Mouse (Mus musculus) embryonic facial prominence, embryonic 11.5 days (tissue): ENCODE measurements around the gene Fam107a. TPM values are rescaled to one million over a fixed set of nuclear protein-coding genes. Genes with fewer than 3 reads are reported as not detected.

Source experiments
- ATAC-seq: fragments of 200-750 bp; cut with Nextera tagmentation; replicated peaks from 2 replicates; pipeline ENCODE4 v1.8.0; 2017; ENCODE audit warnings: low read depth; ENCODE audit not compliant: insufficient number of reproducible peaks, low FRiP score, low TSS enrichment
- DNase-seq: peaks from one replicate; pipeline ENCODE4 v3.0.0-alpha.2; 2015; ENCODE audit warnings: low spot score
- H3K27ac ChIP-seq: fragments of 300-500 bp; sonication (generic); replicated peaks from 2 replicates; pipeline ENCODE4 v1.5.1; 2014; ENCODE audit warnings: mild to moderate bottlenecking, low read depth, low read length, control low read depth
- H3K27me3 ChIP-seq: fragments of 300-500 bp; sonication (generic); 2 replicates; pipeline ENCODE4 v1.6.1; 2014; ENCODE audit warnings: mild to moderate bottlenecking, low read length, moderate library complexity, mixed read lengths; ENCODE audit not compliant: control insufficient read depth, insufficient read depth
- H3K36me3 ChIP-seq: fragments of 300-500 bp; sonication (generic); replicated peaks from 2 replicates; pipeline ENCODE4 v1.6.1; 2014; ENCODE audit warnings: low read depth, mild to moderate bottlenecking, low read length, moderate library complexity, mixed read lengths; ENCODE audit not compliant: control insufficient read depth, insufficient read depth
- H3K4me1 ChIP-seq: fragments of 300-500 bp; sonication (generic); 2 replicates; pipeline ENCODE4 v1.6.1; 2014; ENCODE audit warnings: low read length, mixed read lengths; ENCODE audit not compliant: control insufficient read depth, insufficient read depth
- H3K4me2 ChIP-seq: fragments of 300-500 bp; sonication (generic); 2 replicates; pipeline ENCODE4 v1.6.1; 2014; ENCODE audit warnings: low read depth, mild to moderate bottlenecking, control low read depth, low read length, moderate library complexity
- H3K4me3 ChIP-seq: fragments of 300-500 bp; sonication (generic); 2 replicates; pipeline ENCODE4 v1.5.1; 2014; ENCODE audit warnings: low read depth, low read length, control low read depth
- H3K9ac ChIP-seq: fragments of 300-500 bp; sonication (generic); replicated peaks from 2 replicates; pipeline ENCODE4 v1.6.1; 2014; ENCODE audit warnings: mild to moderate bottlenecking, control low read depth, low read length
- H3K9me3 ChIP-seq: fragments of 300-500 bp; sonication (generic); replicated peaks from 2 replicates; pipeline ENCODE4 v1.6.1; 2016; ENCODE audit warnings: mild to moderate bottlenecking, low read length, inconsistent platforms, mixed read lengths; ENCODE audit not compliant: control insufficient read depth
- WGBS: fragments of 180-500 bp; shearing (Covaris S2); extraction: QIAGEN DNeasy Blood & Tissue Kit; methylation state at CpG from one replicate; pipeline ENCODE4 v1.1.7; 2014; 5-methylcytosine and 5-hydroxymethylcytosine counted together
- polyA plus RNA-seq: library from polyadenylated mRNA; unstranded; fragments of >200 nt; fragmentation: Nextera tagmentation; extraction: Ambion mirVana; gene quantifications from 2 replicates; pipeline ENCODE4 v1.2.1, GENCODE M21; 2014

Gene Fam107a
- polyA plus RNA-seq, 1 experiment from 2014 or later, result 0.39 TPM

GRCm38 (mm10) chr14:8259166-8259565 is 58.7 kb downstream of the Fam107a start, which contains the start of gene Acox2:
TSS of gene Acox2 (minus strand) at chr14:8259353.
- Histone ChIP-seq H3K36me3 (no peaks in the 10 kb centered on the region), H3K27ac (no peak within 1 kb of the TSS), H3K27me3 (no peaks in the 10 kb centered on the region), H3K4me3 (no peak within 1 kb of the TSS), H3K4me2 (no peak within 1 kb of the TSS), H3K9me3 (no peaks in the 10 kb centered on the region), H3K9ac (no peak within 1 kb of the TSS), H3K4me1 (no peaks in the 10 kb centered on the region)
- ATAC-seq, result no peak
- WGBS, result 85% methylated on average over 3 of the region's 3 CpGs
- no peak for DNase-seq

- Histone ChIP-seq H3K4me3 (no peak overlapping the region), H3K4me1 (no peaks in the 10 kb centered on the region), H3K36me3 (no peaks in the 10 kb centered on the region), H3K27ac (no peak overlapping the region), H3K27me3 (no peaks in the 10 kb centered on the region), H3K9me3 (no peaks in the 10 kb centered on the region), H3K4me2 (no peak overlapping the region), H3K9ac (no peak overlapping the region)
- 75% methylated on average over 3 of the region's 3 CpGs for WGBS
- no peak for DNase-seq
- ATAC-seq, result no peak
These were observed 59.1 kb downstream of the Fam107a start for GRCm38 (mm10) chr14:8258752-8259151.

GRCm38 (mm10) chr14:8258335-8258627 is 59.5 kb downstream of the Fam107a start:
- Histone ChIP-seq H3K27ac (no peak overlapping the region), H3K36me3 (no peaks in the 10 kb centered on the region), H3K4me2 (no peak overlapping the region), H3K9me3 (no peaks in the 10 kb centered on the region), H3K4me1 (no peaks in the 10 kb centered on the region), H3K27me3 (no peaks in the 10 kb centered on the region), H3K9ac (no peak overlapping the region), H3K4me3 (no peak overlapping the region)
- WGBS, result 25% methylated on average over 3 of the region's 3 CpGs
- ATAC-seq (no peak), DNase-seq (no peak)

- Histone ChIP-seq H3K4me3 (no peak overlapping the region), H3K27ac (no peak overlapping the region)
- WGBS, result 45% methylated on average over 7 of the region's 7 CpGs
These were observed 60.1 kb downstream of the Fam107a start for GRCm38 (mm10) chr14:8257521-8258334.

GRCm38 (mm10) chr14:8256881-8257280 is 60.9 kb downstream of the Fam107a start:
- H3K9ac ChIP-seq, result no peak overlapping the region
- no peak overlapping the region for H3K27ac ChIP-seq
- H3K4me2 ChIP-seq, result no peak overlapping the region
- DNase-seq (no peak), ATAC-seq (no peak)
- WGBS, result 75% methylated on average over 5 of the region's 5 CpGs
- H3K4me3 ChIP-seq, result no peak overlapping the region
- no peaks in the 10 kb centered on the region for H3K9me3 ChIP-seq
- no peaks in the 10 kb centered on the region for H3K36me3 ChIP-seq
- H3K4me1 ChIP-seq, result no peaks in the 10 kb centered on the region
- H3K27me3 ChIP-seq, result no peaks in the 10 kb centered on the region

More at GRCm38 (mm10) chr14:8257521-8258334, 60.1 kb downstream of the Fam107a start:
- H3K9ac ChIP-seq, result no peak overlapping the region
- no peak overlapping the region for H3K4me2 ChIP-seq
- H3K4me1 ChIP-seq, result no peaks in the 10 kb centered on the region
- H3K36me3 ChIP-seq, result no peaks in the 10 kb centered on the region
- H3K27me3 ChIP-seq, result no peaks in the 10 kb centered on the region
- no peaks in the 10 kb centered on the region for H3K9me3 ChIP-seq
- DNase-seq, result no peak
- no peak; the same call in 1 of the 2 replicates for ATAC-seq

- Histone ChIP-seq H3K36me3 (no peaks in the 10 kb centered on the region), H3K4me1 (no peaks in the 10 kb centered on the region), H3K4me2 (no peak overlapping the region), H3K4me3 (no peak overlapping the region), H3K9me3 (no peaks in the 10 kb centered on the region), H3K27ac (no peak overlapping the region), H3K27me3 (no peaks in the 10 kb centered on the region), H3K9ac (no peak overlapping the region)
- DNase-seq (no peak), ATAC-seq (no peak)
- 71% methylated on average over 6 of the region's 6 CpGs for WGBS
These were observed 61.8 kb downstream of the Fam107a start for GRCm38 (mm10) chr14:8256072-8256471.

- Histone ChIP-seq H3K4me1 (no peaks in the 10 kb centered on the region), H3K4me2 (no peak overlapping the region), H3K27ac (no peak overlapping the region), H3K27me3 (no peaks in the 10 kb centered on the region), H3K4me3 (no peak overlapping the region), H3K9me3 (no peaks in the 10 kb centered on the region), H3K9ac (no peak overlapping the region), H3K36me3 (no peaks in the 10 kb centered on the region)
- ATAC-seq (no peak), DNase-seq (peak; percentile 67)
- WGBS, result 68% methylated on average over 7 of the region's 7 CpGs
These were observed 62.6 kb downstream of the Fam107a start for GRCm38 (mm10) chr14:8255076-8255729.

GRCm38 (mm10) chr14:8251330-8251885 is 66.4 kb downstream of the Fam107a start:
- H3K27me3 ChIP-seq, result no peaks in the 10 kb centered on the region
- H3K36me3 ChIP-seq, result no peaks in the 10 kb centered on the region
- H3K27ac ChIP-seq, result no peak overlapping the region
- H3K9me3 ChIP-seq, result no peaks in the 10 kb centered on the region
- H3K4me1 ChIP-seq, result no peaks in the 10 kb centered on the region
- DNase-seq (no peak), ATAC-seq (no peak)
- WGBS, result 93% methylated on average over 8 of the region's 8 CpGs
- H3K9ac ChIP-seq, result no peak overlapping the region
- no peak overlapping the region for H3K4me3 ChIP-seq
- no peak overlapping the region for H3K4me2 ChIP-seq
